Mouse (Mus musculus): Measurements from ENCODE around the gene Dnajc16.

DNA sequence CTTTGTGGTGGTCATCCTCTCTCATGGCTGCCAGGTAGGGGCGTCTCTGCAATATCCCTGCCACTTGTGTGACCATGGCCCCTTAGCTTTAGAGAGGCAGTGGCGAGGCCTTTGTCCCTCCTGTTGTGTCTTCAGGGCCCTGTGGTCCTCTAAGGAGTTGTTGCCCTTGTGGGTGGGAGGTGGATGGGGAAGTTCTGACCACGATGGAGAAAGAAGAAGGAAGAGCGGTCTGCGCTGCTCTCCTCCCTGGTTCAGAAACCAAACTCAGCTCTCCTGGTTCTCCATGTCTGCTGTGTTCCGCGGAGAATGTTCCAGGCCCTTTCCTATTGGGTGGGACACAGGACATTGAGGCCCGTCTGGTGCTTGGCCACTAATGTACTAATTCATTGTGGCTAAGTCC lies 15.2 kb upstream of the Dnajc16 start:
- TF ChIP-seq GATA1 (IDR thresholded peaks at IDR 0.05; ENCODE audit: low read length): no peak
- no peak for TF ChIP-seq TAL1 (IDR thresholded peaks at IDR 0.05; ENCODE audit: low read length)

Data from erythroblast, embryonic 14.5 days (primary cell).